Mouse (Mus musculus): ENCODE data around the gene Celsr1.

DNA sequence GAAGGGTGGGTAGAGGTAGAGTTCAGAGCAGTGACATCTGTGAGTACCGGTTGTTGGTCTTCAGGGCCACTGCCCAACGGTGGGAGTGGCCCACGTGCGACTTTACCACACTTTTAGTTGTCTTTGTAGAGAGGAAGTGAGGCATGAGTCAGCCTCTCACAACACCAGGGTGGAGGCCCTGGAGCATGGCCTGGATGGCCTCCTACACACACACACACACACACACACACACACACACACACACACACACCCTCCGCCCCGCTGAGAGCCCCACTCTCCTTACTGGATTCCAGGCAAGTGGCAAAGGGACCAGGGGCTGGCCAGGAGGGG, 34.0 kb upstream of the Celsr1 start:
- no peak for TF ChIP-seq POLR2A (IDR thresholded peaks at IDR 0.05; ENCODE audit: extremely low read depth, insufficient read depth, low read length)
- no peak for TF ChIP-seq CTCF (IDR thresholded peaks at IDR 0.05; ENCODE audit: extremely low read depth, insufficient read depth, low read length)

All from cortical plate, adult 2 months (tissue).